Mouse (Mus musculus): Measurements from ENCODE around the gene Mipol1.
"Not testable (repeated sequence)": the region's sequence is repeated elsewhere in the genome, so short reads cannot be mapped to it uniquely, and the experiment has no call there.

The Mipol1 gene

GRCm38 (mm10) chr12:57230192-57230706, at the start of gene Mipol1, which contains the start of gene Prps1l3:
Gene Mipol1 (plus strand): TSS chr12:57230427.
Gene Prps1l3 (plus strand): TSS chr12:57230412.
- peak; percentile 90 to 91 for DNase-seq

- DNase-seq = no peak
These were observed 45.7 kb upstream of the Mipol1 start for GRCm38 (mm10) chr12:57184401-57185147.

- DNase-seq = peak in 1 of 2 experiments; percentile 27
These were observed 44.8 kb upstream of the Mipol1 start for GRCm38 (mm10) chr12:57185475-57185874.

GRCm38 (mm10) chr12:57186126-57186525, 44.1 kb upstream of the Mipol1 start:
- no peak for DNase-seq

- no peak for DNase-seq
These were observed 43.2 kb upstream of the Mipol1 start for GRCm38 (mm10) chr12:57187032-57187431.

- peak; percentile 31 to 42 for DNase-seq
These were observed 35.6 kb upstream of the Mipol1 start for GRCm38 (mm10) chr12:57194609-57195008.

GRCm38 (mm10) chr12:57196286-57196607, 34.0 kb upstream of the Mipol1 start:
- DNase-seq = no peak

- DNase-seq = peak; percentile 84 to 87
These were observed 33.4 kb upstream of the Mipol1 start for GRCm38 (mm10) chr12:57196608-57197362.

GRCm38 (mm10) chr12:57197363-57198026, 32.7 kb upstream of the Mipol1 start, which contains the start of gene Slc25a21:
Gene Slc25a21 (minus strand): TSS chr12:57197472.
- no peak for DNase-seq

- DNase-seq = no peak
These were observed 32.0 kb upstream of the Mipol1 start for GRCm38 (mm10) chr12:57198269-57198668.

GRCm38 (mm10) chr12:57199427-57199826, 30.8 kb upstream of the Mipol1 start:
- no peak for DNase-seq

- DNase-seq = peak in 1 of 2 experiments; percentile 4
These were observed 28.3 kb upstream of the Mipol1 start for GRCm38 (mm10) chr12:57201901-57202300.

GRCm38 (mm10) chr12:57204276-57204851, 25.9 kb upstream of the Mipol1 start:
- peak in 1 of 2 experiments; percentile 38 for DNase-seq

GRCm38 (mm10) chr12:57211353-57212311, 18.6 kb upstream of the Mipol1 start:
- peak; percentile 26 to 73 for DNase-seq

- DNase-seq = not testable (repeated sequence)
These were observed 17.8 kb upstream of the Mipol1 start for GRCm38 (mm10) chr12:57212463-57212862.

- no peak for DNase-seq
These were observed 3.8 kb upstream of the Mipol1 start for GRCm38 (mm10) chr12:57226411-57226810.

GRCm38 (mm10) chr12:57227776-57228175, 2.5 kb upstream of the Mipol1 start:
- DNase-seq = no peak

GRCm38 (mm10) chr12:57229703-57230102, 524 bp upstream of the Mipol1 start:
- DNase-seq = no peak

GRCm38 (mm10) chr12:57231085-57231875, 1.1 kb downstream of the Mipol1 start:
- DNase-seq = peak; percentile 59 to 70

- no peak for DNase-seq
These were observed 3.2 kb downstream of the Mipol1 start for GRCm38 (mm10) chr12:57233386-57233785.

All from kidney, postnatal 36 days (tissue).